Mouse (Mus musculus): Measurements from ENCODE around the gene Adgrf5.

DNA sequence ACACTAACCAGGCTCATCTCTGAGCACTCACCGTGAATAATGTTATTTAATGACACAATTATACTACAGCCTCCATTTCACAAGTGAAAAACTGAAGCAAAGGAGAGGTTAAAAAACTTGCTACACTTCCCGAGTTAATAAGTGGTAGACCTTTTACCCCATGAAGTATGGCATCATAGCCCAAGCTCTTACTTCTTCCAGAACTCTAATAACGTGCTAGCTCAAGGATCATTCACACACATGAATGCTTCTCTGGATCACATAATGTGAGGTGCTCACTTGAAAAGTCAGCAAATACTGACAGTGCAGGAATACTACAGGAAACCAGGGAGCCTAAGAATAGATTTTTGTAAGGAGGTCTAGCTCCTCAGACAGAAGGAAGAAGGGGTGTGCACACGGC, 12.4 kb downstream of the Adgrf5 start:
- TF ChIP-seq CTCF (IDR thresholded peaks at IDR 0.05): no peak
- peak; percentile 63 for TF ChIP-seq EP300 (IDR thresholded peaks at IDR 0.05)
